Mouse (Mus musculus) MEL (cell line): ENCODE data around the gene Castor1. TPM values are rescaled to one million over a fixed set of nuclear protein-coding genes. Genes with fewer than 3 reads are reported as not detected.

Source experiments
- DNase-seq: peaks from one replicate; pipeline ENCODE4 v3.0.0; 2011; ENCODE audit warnings: low read depth, low spot score
- H3K27ac ChIP-seq: 2 replicates; pipeline ENCODE4 v1.5.1; 2012; ENCODE audit warnings: low read depth, mild to moderate bottlenecking, control low read depth, low read length, moderate library complexity; ENCODE audit not compliant: control insufficient read depth
- H3K27me3 ChIP-seq, 2 experiments: fragments of 150-350 bp in 1 of 2; sonication (generic) in 1 of 2; 2 replicates each; pipeline ENCODE4 v1.6.1; 2012; ENCODE audit warnings: low read length in 2 of 2, mild to moderate bottlenecking in 2 of 2, improper control_type of control experiment in 1 of 2, moderate library complexity in 1 of 2; ENCODE audit not compliant: insufficient read depth in 2 of 2, control insufficient read depth in 1 of 2
- H3K36me3 ChIP-seq, 2 experiments: 2 replicates each; pipeline ENCODE4 v1.6.1; 2012 to 2014; ENCODE audit warnings: low read length in 2 of 2, improper control_type of control experiment in 1 of 2, inconsistent platforms in 1 of 2, mild to moderate bottlenecking in 1 of 2; ENCODE audit not compliant: insufficient read depth in 2 of 2, control insufficient read depth in 1 of 2
- H3K4me1 ChIP-seq, 2 experiments: fragments of 150-350 bp in 1 of 2; sonication (generic) in 1 of 2; 2 replicates each; pipeline ENCODE4 v1.6.1; 2012; ENCODE audit warnings: low read length in 2 of 2, improper control_type of control experiment in 1 of 2, mild to moderate bottlenecking in 1 of 2; ENCODE audit not compliant: insufficient read depth in 2 of 2, control insufficient read depth in 1 of 2
- H3K4me3 ChIP-seq, 2 experiments: fragments of 150-350 bp in 1 of 2; sonication (generic) in 1 of 2; 2 replicates each; pipeline ENCODE4 v1.5.1; 2012; ENCODE audit warnings: low read depth in 2 of 2, low read length in 2 of 2, mild to moderate bottlenecking in 2 of 2, moderate library complexity in 2 of 2, control low read depth in 1 of 2, improper control_type of control experiment in 1 of 2; ENCODE audit not compliant: control insufficient read depth in 1 of 2, insufficient read depth in 1 of 2
- H3K79me2 ChIP-seq: 2 replicates; pipeline ENCODE4 v1.6.1; 2012; ENCODE audit warnings: mild to moderate bottlenecking, low read length, moderate library complexity; ENCODE audit not compliant: control insufficient read depth, poor library complexity, insufficient read depth
- H3K9ac ChIP-seq: 2 replicates; pipeline ENCODE4 v1.6.1; 2012; ENCODE audit warnings: low read depth, mild to moderate bottlenecking, control low read depth, low read length, moderate library complexity; ENCODE audit not compliant: control insufficient read depth, poor library complexity, severe bottlenecking
- H3K9me3 ChIP-seq: fragments of 150-350 bp; sonication (generic); replicated peaks from 2 replicates; pipeline ENCODE4 v1.6.1; 2012; ENCODE audit warnings: mild to moderate bottlenecking, low read length, improper control_type of control experiment, moderate library complexity; ENCODE audit not compliant: insufficient read depth
- BHLHE40 ChIP-seq: IDR thresholded peaks from 2 replicates; pipeline ENCODE4 v1.6.1; 2012; ENCODE audit warnings: low read depth, mild to moderate bottlenecking, inconsistent platforms, low read length, improper control_type of control experiment, borderline replicate concordance
- CHD1 ChIP-seq: IDR thresholded peaks from 2 replicates; pipeline ENCODE4 v1.6.1; 2012; ENCODE audit warnings: low read depth, mild to moderate bottlenecking, inconsistent platforms, low read length, improper control_type of control experiment
- CHD2 ChIP-seq: IDR thresholded peaks from 2 replicates; pipeline ENCODE4 v1.6.1; 2011; ENCODE audit warnings: low read length, improper control_type of control experiment
- CTCF ChIP-seq, 3 experiments: IDR thresholded peaks in 2 of 3; conservative IDR thresholded peaks in 1 of 3; 2 replicates each; pipeline ENCODE4 v1.5.1; 2011 to 2012; ENCODE audit warnings: low read length in 3 of 3, low read depth in 2 of 3, mild to moderate bottlenecking in 2 of 3, improper control_type of control experiment in 1 of 3, inconsistent platforms in 1 of 3, mixed read lengths in 1 of 3, moderate library complexity in 1 of 3; ENCODE audit not compliant: control insufficient read depth in 1 of 3, insufficient read depth in 1 of 3, poor library complexity in 1 of 3, severe bottlenecking in 1 of 3
- KAT2A ChIP-seq: conservative IDR thresholded peaks from 2 replicates; pipeline ENCODE4 v1.6.1; 2012; ENCODE audit warnings: low read depth, low read length, improper control_type of control experiment, inconsistent platforms
- MAFK ChIP-seq: IDR thresholded peaks from 2 replicates; pipeline ENCODE4 v1.6.1; 2011; ENCODE audit warnings: low read depth, mild to moderate bottlenecking, low read length, improper control_type of control experiment, borderline replicate concordance
- MAX ChIP-seq: IDR thresholded peaks from 2 replicates; pipeline ENCODE4 v1.6.1; 2011; ENCODE audit warnings: low read length, improper control_type of control experiment
- MAZ ChIP-seq: IDR thresholded peaks from 2 replicates; pipeline ENCODE4 v1.6.1; 2012; ENCODE audit warnings: low read depth, mild to moderate bottlenecking, inconsistent platforms, low read length, improper control_type of control experiment
- MXI1 ChIP-seq: IDR thresholded peaks from 2 replicates; pipeline ENCODE4 v1.6.1; 2011; ENCODE audit warnings: mild to moderate bottlenecking, low read depth, low read length, improper control_type of control experiment
- MYC ChIP-seq: IDR thresholded peaks from 2 replicates; pipeline ENCODE4 v1.6.1; 2011; ENCODE audit warnings: low read depth, mild to moderate bottlenecking, low read length, improper control_type of control experiment, moderate library complexity
- NELFE ChIP-seq: IDR thresholded peaks from 2 replicates; pipeline ENCODE4 v1.6.1; 2011; ENCODE audit warnings: low read depth, low read length, improper control_type of control experiment
- POLR2A ChIP-seq, 2 experiments: IDR thresholded peaks; 2 replicates each; pipeline ENCODE4 v1.6.1; 2011 to 2012; ENCODE audit warnings: low read length in 2 of 2, mild to moderate bottlenecking in 2 of 2, control low read depth in 1 of 2, improper control_type of control experiment in 1 of 2, low read depth in 1 of 2, moderate library complexity in 1 of 2; ENCODE audit not compliant: control insufficient read depth in 1 of 2, insufficient read depth in 1 of 2, poor library complexity in 1 of 2
- POLR2AphosphoS5 ChIP-seq: IDR thresholded peaks from 2 replicates; pipeline ENCODE4 v1.6.1; 2012; ENCODE audit warnings: low read depth, borderline replicate concordance, mild to moderate bottlenecking, inconsistent platforms, low read length, moderate library complexity, mixed read lengths
- SIN3A ChIP-seq: IDR thresholded peaks from 2 replicates; pipeline ENCODE4 v1.6.1; 2012; ENCODE audit warnings: low read length, improper control_type of control experiment, inconsistent platforms
- TAL1 ChIP-seq: IDR thresholded peaks from 2 replicates; pipeline ENCODE4 v1.6.1; 2012; ENCODE audit warnings: mild to moderate bottlenecking, inconsistent platforms, low read length, moderate library complexity, mixed read lengths
- USF1 ChIP-seq: IDR thresholded peaks from 2 replicates; pipeline ENCODE4 v1.6.1; 2014; ENCODE audit warnings: low read depth, mild to moderate bottlenecking, inconsistent platforms, low read length, improper control_type of control experiment, moderate library complexity
- USF2 ChIP-seq, 2 experiments: IDR thresholded peaks; 2 replicates each; pipeline ENCODE4 v1.6.1; 2011 to 2012; ENCODE audit warnings: improper control_type of control experiment in 2 of 2, low read length in 2 of 2, borderline replicate concordance in 1 of 2, inconsistent platforms in 1 of 2, low read depth in 1 of 2, mild to moderate bottlenecking in 1 of 2; ENCODE audit not compliant: insufficient read depth in 1 of 2
- ZC3H11A ChIP-seq: IDR thresholded peaks from 2 replicates; pipeline ENCODE4 v1.6.1; 2012; ENCODE audit warnings: low read depth, mild to moderate bottlenecking, inconsistent platforms, low read length, improper control_type of control experiment
- polyA plus RNA-seq, 2 experiments: library from polyadenylated mRNA; stranded (reverse) in 1 of 2; unstranded in 1 of 2; fragments of >175 nt in 1 of 2; fragments of >200 nt in 1 of 2; gene quantifications; 2 replicates each; pipeline versions ENCODE4 v1.2.1 to v1.2.4; 2012; ENCODE audit warnings: low replicate concordance in 2 of 2, low read depth in 1 of 2; ENCODE audit not compliant: insufficient read length in 2 of 2, insufficient read depth in 1 of 2, missing spikeins in 1 of 2
- total RNA-seq: library from RNA; depleted of rRNA; stranded (reverse); fragments of 300-350 nt; gene quantifications from 2 replicates; pipeline ENCODE4 v1.2.3, GENCODE M21; 2012

The Castor1 gene
- total and polyA plus RNA-seq, 3 experiments: 6.6 to 11.8 TPM; not detected in 1

DNA sequence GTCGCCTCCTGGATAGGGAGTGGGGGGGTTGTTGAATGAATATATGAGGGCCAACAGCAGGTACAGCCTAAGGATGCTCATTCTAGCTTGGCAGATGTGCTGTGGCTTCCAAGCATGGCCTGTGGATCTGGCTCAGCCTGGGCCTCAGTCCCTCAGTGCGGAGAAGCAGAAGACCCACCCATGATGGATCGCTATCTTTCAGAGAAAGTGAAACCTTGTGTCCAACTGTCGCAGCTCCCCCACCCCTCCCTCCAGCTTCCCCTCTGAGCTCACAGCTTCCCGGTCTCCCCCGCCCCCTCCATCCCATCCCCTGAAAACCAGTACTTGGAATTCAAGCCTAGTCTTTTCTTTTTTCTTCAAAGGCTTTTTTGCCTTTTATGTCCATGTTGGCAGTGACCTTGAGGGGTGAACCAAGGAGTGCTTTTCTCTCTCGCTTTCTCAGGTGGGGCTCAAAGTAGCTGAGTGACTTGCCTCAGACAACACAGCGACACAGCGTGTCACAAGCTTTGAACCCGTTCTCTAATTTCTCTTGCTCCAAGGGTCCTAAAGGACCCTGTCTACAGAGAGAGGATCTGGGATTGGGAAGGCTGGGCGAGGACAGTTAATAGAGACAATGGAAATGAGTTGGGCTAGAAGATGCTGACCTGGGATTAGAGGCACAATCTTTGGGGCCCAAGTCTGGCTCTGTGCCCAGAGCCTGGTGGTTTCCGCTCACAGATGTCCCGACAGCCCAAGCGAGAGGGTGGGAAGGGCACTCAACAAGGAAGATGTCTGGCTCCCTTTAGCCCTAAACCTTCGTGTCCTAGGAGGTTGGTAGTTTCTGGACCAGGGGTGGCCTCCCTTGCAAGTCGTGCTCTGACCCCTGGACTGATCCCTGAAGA, 17.9 kb downstream of the Castor1 start, which contains the start of gene Osm (continued):
- TF ChIP-seq MAFK (no peak; the same call in 1 of the 2 replicates), KAT2A (peak; percentile 19; the same call in 1 of the 2 replicates), CHD2 (no peak), MAZ (0 out of 2 replicates have a peak, but pooled peaks have one; percentile 33), SIN3A (peak; percentile 66), POLR2AphosphoS5 (no peak), CHD1 (no peak; the same call in 1 of the 2 replicates), USF2 (IDR thresholded peaks at IDR 0.05; ENCODE audit: borderline replicate concordance in 1 of 2, insufficient read depth in 1 of 2, low read depth in 1 of 2, low read length in 2 of 2) (no peak)

DNA sequence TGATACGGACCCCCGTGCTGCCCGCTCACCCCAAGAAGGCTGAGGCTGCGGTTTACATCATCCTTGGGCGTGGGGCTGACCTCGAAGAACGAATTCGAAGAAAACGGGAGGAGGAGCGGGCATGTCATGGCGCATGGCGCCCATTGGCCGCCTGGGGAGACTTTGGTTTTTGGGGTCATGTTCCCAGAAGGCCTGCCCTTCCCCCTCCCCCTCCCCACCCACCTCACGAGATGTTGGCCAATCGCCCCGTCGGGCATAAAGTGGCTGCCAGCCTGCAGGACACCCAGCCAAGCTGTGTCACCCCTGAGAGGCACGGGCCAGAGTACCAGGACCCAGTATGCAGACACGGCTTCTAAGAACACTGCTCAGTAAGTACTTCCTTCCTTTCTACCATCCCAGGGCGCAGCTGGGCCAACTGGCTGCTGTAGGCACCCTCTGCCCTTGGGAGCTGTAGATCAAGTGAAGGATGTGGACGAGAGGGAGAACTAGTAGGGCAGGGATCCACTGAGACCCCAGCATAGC, 18.6 kb downstream of the Castor1 start:
- Histone ChIP-seq H3K27ac (peak overlapping the region; percentile 95), H3K79me2 (peaks cover 24% of the 10 kb centered on the region), H3K4me1 (peaks cover 0 to 22% of the 10 kb centered on the region in 2 experiments; a peak in 2 of 4 replicates), H3K4me3 (peak overlapping the region; percentile 82 to 97), H3K9ac (peak overlapping the region; percentile 91), H3K9me3 (no peaks in the 10 kb centered on the region), H3K27me3 (no peaks in the 10 kb centered on the region), H3K36me3 (peaks cover 0 to 6% of the 10 kb centered on the region in 2 experiments; a peak in 2 of 4 replicates)
- 0 out of 2 replicates have a peak, but pooled peaks have one; percentile 12 for TF ChIP-seq MAX
- TF ChIP-seq CHD1: peak; percentile 67
- peak; percentile 76 for TF ChIP-seq BHLHE40
- no peak for TF ChIP-seq CTCF (IDR thresholded peaks at IDR 0.05 in 2 of 3, conservative IDR thresholded peaks at IDR 0.05 in 1 of 3; ENCODE audit: control insufficient read depth in 1 of 3, insufficient read depth in 1 of 3, low read depth in 2 of 3, low read length in 3 of 3, poor library complexity in 1 of 3, severe bottlenecking in 1 of 3)
- TF ChIP-seq NELFE: peak; percentile 41; the same call in 1 of the 2 replicates
- TF ChIP-seq ZC3H11A: no peak
- no peak for TF ChIP-seq TAL1
- 0 out of 2 replicates have a peak, but pooled peaks have one; percentile 42 for TF ChIP-seq MXI1
- TF ChIP-seq MAZ: peak; percentile 70; the same call in 1 of the 2 replicates
- peak; percentile 77 for TF ChIP-seq MYC
- TF ChIP-seq USF1: no peak
- TF ChIP-seq POLR2A (IDR thresholded peaks at IDR 0.05; ENCODE audit: control insufficient read depth in 1 of 2, insufficient read depth in 1 of 2, low read depth in 1 of 2, low read length in 2 of 2, poor library complexity in 1 of 2): peak; percentile 53 to 72; a peak in 2 of 4 replicates
- DNase-seq: peak; percentile 89
